Mouse (Mus musculus) heart, adult 2 months (tissue): Measurements from ENCODE around the gene Cdc42ep4.

Experiments
- CTCF ChIP-seq: fragments of 200-600 bp; IDR thresholded peaks from 2 replicates; pipeline ENCODE4 v1.8.1; 2022; ENCODE audit warnings: antibody characterized with exemption, mild to moderate bottlenecking, moderate library complexity
- POLR2A ChIP-seq: fragments of 200-500 bp; IDR thresholded peaks from 2 replicates; pipeline ENCODE4 v1.6.1; 2011; ENCODE audit warnings: mild to moderate bottlenecking, low read depth, low read length, control low read depth; ENCODE audit not compliant: insufficient read depth

DNA sequence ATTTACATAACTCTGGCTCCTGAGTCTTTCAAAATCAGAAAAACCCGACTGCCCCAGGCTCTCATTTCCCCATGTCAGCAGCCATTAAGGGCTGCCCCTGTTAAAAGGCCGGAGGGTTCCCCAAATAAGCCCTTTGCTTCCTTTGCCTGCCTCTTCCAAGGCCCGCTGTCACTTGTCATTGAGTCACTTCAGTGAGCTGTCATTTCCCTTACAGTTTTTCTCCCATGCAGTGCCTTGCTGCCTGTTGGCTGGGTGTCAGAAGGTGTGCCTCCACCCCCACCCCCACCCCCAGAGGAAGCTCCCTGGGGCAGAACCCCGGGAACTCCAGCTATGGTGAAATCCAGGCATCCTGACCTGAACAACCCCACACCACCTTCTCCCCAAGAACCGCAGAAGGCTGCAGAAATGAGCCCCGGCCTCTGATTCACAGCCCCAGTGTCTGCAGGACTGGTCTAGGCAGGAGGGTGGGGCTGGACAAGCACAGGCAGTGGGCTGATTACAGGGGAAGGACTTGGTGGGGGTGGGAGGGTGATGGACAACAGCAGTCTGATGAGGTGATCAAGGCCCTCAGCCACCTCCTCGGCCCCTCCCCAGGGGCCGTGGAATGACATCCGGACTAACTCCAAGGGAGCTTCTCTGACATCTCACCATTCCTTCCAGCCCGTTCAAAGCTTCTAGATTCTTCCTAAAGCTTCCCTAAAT lies 14.8 kb upstream of the Cdc42ep4 start:
- no peak for TF ChIP-seq CTCF
- TF ChIP-seq POLR2A: no peak
